Mouse (Mus musculus) embryo, embryonic 11.5 days (tissue): Measurements from ENCODE around the gene Nup214.
"Not testable (repeated sequence)": the region's sequence is repeated elsewhere in the genome, so short reads cannot be mapped to it uniquely, and the experiment has no call there.

ENCODE experiments used
- DNase-seq: peaks from one replicate; pipeline ENCODE4 v3.0.0-alpha.2; 2012; ENCODE audit warnings: low read depth, low spot score

The Nup214 gene

DNA sequence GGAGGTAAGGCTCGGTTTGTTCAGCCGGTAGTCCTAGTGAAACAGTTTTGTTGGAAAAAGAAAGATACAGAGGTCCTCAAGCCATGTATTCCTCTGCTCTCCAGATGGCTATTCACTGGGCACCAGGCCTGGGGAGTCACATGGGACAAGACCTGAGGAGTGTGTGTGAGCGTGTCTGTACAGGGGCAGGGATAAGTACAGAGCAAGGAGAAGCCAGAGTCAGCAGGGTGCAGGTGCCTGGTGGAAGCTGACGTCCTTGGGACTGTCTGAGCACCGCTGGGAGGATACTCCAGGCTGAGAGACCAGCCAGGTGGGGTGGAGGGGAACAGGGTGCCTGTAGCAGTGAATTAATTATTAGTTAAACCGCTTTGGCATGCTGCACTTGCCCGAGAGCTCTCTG is 10.7 kb upstream of the Nup214 start:
- DNase-seq = no peak

DNA sequence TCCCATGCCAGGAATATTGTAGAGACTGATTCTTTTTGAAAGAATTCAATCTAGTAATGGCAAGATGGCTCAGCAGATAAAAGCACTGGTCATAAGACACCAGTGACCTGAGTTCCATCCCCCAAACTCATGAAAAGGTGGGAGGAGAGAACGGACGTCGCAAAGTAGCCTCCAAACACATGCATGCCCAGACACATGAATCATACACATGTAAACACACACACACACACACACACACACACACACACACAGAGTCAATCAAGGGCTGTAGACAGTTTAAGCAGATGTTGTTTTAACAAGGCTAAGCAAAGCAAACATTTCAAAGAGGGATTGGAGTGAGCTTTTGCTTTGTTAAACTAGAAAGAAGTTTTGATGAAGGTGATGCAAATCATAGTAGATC is 10.0 kb upstream of the Nup214 start:
- no peak for DNase-seq

DNA sequence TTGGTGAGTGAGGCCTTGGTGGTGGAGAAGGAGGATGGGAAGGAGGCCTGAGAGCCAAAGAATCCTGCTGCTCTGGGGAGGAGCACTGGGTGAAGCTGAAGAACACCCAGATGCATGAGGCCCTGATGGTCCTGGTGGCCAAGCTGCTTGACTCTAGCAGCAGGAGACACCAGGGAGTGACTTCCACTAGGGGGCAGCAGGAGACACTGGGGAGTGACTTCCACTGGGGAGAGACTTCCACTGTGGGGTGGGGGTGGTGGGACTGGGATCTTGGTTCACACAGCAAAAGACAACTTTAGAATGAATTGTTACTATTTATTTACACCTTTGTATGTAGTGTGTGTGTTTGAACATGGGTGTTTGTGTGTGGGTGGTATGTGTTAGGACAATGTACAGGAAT is 9.1 kb upstream of the Nup214 start:
- DNase-seq = no peak

DNA sequence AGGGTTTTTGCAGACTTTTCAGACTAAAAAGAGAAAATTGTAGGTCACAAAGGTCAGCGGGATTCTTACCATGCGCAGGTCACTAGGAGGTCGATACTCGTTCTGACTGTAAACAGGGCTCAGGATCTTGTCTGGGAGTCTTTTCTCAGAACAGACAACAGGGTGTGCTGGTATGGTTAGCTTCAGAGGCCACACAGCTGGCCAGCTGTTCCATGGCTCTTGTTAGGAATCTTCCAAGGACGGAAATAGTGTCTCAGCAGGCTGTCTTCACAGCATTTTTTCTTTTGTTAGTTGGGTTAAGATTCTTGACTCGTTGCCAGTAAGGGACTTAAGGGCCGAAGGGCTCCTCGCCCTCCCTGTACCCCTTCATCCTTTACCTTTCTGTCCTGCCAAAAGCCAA is 7.4 kb upstream of the Nup214 start:
- no peak for DNase-seq

DNA sequence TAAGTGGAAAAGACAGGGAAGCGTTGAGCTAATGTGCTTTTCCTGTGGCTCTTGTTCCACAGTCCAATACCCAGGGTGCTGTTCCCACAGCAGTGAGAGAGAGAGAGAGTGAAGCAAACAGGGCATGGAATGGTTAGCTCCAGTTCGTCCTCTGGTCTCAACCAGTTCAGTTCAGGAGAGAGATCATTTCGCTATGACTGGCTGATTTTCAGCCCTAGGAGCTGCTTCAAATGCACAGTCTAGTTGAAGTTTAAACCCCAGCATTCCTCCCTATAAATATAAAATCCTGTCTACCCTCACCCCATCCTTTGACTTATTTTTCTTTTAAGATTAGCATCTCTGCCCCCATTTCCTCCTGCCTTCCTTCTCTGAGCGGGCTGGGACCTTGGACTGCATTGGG is 1.6 kb upstream of the Nup214 start:
- no peak for DNase-seq

DNA sequence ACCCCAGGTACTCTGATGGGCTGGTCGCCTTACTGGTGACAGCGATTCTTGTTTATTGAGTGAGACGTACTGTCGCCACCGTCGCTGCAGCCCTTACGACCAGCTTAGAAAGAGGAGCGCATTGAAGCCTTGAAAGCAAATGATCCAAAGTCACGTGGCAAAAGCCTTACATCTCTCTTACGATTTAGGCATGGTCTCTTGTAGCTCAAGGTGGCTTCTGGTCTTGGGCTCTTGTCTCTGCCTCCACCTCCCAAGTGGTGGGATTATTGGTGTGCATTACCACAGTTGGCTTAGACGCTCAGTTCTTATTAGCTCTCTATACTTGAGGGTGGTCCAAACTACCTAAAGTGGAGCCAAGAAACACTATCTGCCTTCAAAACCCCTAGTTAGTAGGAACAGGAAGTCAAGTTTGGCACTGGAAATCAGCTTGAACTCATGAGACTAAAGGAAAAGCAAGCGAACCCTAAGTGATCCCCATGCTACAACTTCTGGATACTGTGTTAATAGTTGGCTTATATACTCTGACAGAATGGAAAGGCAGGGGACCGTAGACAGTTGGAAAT is 654 bp downstream of the Nup214 start:
- DNase-seq = no peak

DNA sequence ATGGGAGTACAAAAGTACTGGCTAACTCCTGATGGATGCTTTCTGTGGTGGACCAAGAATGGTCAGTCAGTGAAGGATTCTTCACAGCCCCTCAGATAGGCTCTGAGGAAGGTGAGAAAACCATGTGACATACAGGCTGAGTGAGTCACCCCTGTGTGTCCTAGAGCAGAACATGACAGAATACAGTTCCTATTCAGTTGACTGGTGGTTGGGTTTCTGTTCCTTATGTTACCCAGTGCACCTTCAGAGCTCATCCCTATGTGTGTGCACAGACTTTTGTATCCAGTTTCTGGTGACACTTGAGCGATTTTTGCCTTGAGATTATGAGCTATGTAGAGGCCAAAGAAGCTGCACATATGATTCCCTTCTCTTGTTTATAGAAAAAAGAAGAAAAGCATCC is 13.5 kb downstream of the Nup214 start:
- DNase-seq = no peak

DNA sequence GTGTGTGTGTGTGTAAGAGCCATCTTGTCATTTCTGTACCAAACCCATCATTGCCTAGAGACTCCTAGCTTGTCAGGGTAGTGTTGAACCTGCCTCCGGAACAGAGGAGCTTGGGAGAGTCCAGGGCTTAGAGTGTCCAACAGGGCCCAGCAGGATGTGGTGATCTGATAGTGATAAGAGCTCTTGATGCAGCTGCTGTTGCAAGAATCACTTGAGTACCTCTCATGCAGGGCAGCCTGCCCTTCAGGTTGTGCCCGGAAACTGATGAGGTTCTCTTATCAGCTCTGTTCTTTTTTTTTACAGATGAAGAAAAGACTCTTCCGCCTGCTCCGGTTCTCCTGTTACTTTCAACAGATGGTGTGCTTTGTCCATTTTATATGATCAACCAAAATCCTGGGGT is 16.7 kb downstream of the Nup214 start:
- no peak for DNase-seq

DNA sequence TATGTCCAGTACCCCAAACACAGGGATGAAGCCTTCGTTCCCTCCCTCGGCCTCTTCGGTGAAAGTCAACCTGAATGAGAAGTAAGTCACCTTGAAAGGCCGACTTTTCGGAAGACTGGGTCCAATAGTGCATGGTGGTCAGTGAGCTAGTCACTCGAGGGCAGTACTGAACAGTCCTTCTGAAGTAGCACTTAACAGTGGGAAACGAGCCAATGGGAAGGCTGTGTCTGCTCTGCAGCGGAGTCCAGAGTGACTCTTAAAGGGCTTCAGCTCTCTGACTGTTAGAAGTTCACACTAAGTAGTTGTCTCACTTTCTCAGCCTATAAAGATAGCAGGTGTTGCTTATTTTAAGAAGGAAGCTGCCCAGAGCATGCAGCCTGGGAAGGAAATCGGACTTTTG is 20.7 kb downstream of the Nup214 start:
- DNase-seq = no peak

DNA sequence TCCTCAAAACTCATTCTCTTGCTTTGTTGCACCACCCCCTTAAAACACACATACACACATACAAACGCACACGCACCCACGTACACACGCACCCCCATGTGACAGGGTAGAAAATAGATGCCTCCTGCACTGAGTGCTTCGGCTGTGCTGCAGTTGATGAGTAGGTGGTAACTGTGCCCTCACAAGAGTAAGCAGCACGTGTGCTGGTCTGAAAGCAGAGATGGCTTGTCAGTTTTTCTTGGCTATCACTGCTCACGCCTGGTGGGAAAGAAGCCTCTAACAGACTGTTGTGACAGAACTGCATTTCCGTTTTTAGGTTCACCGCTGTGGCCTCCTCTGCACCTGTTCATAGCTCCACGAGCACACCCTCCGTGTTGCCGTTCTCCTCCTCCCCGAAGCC is 21.8 kb downstream of the Nup214 start:
- no peak for DNase-seq

DNA sequence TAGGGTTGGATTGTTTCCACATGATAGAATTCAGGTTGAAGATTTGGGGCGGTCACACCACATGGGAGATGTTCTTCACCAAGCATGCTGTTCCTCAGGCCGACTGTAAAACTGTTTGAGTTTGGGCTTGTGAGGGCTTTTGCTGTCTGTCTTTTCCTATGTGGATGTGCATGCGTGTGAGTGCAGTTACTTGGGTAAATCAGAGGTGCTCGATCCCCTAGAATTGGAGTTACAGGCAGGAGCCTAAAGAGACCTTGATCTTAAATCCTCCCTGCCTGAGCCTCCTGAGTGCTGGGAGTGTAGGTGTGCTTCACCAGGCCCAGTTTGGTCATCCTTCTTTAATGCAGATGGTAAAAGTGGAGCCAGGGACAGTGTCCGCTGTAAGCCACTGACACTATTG is 23.3 kb downstream of the Nup214 start:
- no peak for DNase-seq

DNA sequence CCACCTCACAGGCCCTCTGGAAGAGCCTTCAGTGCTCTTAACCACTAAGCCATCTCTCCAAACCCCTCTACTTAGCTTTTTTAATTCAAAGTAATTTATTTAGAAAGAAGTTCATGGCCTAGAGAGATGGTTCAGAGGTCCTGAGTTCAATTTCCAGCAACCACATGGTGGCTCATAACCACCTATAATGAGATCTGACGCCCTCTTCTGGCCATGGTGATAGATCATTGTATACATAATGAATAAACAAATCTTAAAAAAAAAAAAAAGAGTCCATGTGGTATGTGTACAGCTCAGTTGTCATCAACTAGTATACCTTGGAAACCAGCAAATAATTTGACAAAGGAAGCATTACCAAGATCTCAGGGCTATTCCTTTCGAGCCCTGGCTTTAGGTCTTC is 24.2 kb downstream of the Nup214 start:
- DNase-seq = no peak

DNA sequence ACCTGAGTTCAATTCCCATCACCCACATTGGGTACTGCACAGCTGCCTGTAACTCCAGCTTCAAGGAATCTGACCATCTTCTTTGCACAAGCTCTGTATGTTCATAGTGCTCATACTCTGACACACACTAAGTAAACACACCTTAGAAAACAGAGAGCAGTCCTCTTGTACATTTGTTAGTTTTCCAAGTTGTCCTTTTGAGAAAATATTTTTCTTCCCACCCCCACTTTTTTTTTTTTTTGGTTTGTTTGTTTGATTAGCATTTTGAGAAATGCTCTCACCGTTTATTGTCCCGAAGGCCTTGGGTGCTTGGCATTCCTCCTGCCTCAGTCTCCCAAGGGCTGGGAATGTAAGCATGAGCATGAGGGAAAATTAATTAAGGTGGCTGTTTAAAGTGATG is 34.1 kb downstream of the Nup214 start:
- DNase-seq = no peak

DNA sequence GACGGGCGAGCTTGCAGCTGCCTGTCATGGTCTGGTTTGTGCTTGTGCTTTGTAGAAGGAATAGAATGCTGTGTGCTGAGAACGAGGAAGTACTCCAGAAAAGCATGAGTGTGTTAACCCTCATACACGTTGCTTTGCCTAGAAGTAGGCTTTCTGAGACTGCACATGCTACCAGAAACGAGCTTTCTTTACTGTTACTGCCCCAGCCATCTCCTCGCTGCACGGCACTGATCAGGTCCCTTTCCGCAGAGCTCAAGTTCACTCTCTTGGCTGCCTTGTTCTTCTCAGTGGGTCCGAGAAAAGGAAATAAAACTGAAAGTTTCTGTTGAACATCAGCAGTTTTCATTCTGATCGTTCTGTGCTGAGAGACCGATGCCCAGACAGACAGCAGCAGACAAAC is 34.5 kb downstream of the Nup214 start:
- DNase-seq = no peak

DNA sequence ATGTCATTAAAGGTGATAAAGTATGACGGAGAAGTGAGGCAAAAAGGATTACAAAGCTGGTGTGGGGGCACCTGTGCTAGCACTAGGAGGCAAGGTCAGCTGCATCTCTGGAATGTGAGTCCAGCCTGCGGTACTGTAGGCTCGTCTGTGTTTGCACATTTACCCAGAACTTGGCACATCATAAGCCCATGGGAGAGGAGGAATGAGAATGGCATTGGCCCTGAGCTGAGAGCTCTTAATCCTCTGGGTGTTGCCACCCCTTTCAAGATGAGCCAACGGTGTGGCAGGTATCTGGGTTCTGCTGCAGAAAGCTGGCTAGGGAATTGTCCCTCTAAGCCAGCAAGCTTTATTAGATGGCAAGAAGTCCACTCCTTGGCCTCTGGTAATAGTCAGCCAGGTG is 45.5 kb downstream of the Nup214 start:
- no peak for DNase-seq

DNA sequence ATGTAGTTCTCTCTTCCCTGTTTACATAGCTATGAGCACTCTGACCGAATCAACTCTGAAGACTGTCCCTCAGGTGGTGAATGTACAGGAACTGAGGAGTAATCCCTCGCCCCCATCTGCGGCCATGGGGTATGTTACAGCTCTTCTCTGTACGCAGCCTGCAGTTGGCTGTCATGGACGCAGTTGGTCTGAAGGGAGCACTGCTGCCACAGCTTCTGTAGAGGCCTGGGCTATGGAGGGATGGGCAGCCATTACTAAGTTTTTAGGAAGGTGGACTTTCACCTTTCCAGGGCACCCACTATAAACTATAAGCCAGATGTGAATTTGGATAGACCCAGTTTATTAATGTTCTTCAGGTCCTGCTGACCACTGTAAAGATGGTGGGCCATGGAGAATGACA is 46.0 kb downstream of the Nup214 start:
- no peak for DNase-seq

DNA sequence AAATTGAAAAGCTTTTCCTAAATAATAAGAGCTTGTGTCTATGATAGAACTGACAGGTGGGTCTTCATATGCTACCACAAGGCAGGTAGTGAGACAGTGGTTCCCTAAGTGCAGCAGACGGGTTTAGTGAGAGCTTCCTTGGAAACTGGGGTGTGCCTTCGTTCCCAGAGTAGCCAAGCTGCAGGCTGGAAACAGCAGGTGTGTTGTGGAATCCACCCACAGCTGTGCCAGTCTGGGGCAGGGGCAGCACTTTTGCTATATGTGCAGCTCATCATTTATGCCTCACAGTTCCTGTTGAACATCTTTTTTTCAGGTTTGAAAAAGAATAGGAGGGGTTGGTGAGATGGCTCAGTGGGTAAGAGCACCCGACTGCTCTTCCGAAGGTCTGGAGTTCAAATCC is 50.1 kb downstream of the Nup214 start:
- no peak for DNase-seq

DNA sequence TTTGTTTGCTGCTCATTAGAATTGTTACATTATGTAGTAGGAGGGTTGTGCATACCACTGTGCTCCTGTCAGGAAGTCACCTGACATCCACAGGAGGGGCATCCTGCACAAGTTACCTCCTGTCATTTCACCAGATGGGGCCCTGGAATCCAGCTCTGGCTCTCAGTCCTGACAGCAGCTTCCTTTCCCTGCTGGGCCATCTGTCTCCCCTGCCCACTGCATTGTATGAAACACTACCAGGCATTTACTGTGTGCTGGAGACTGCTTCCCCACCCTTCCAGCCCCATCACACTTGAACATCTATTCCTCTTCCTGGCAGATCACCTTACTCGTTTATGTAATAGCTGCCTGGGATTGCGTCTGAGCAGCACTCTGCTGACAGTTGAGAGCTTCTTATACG is 55.4 kb downstream of the Nup214 start:
- no peak for DNase-seq

DNA sequence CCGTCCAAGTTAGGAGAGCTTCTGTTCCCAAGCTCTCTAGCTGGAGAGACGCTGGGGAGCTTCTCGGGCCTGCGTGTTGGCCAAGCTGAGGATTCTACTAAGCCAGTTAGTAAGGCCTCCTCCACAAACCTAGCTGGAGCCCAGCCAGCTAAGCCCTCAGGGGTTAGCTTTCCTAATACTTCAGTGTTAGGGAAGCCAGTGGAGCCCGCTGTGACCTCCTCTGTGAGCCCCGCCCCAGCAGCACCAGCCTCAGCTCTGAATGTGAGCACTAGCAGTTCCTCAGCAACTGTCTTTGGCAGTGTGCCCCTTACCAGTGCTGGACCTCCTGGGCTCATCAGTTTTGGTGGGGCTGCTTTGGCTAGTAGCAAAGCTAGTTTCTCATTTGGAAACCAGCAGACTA is 59.2 kb downstream of the Nup214 start:
- DNase-seq = no peak

DNA sequence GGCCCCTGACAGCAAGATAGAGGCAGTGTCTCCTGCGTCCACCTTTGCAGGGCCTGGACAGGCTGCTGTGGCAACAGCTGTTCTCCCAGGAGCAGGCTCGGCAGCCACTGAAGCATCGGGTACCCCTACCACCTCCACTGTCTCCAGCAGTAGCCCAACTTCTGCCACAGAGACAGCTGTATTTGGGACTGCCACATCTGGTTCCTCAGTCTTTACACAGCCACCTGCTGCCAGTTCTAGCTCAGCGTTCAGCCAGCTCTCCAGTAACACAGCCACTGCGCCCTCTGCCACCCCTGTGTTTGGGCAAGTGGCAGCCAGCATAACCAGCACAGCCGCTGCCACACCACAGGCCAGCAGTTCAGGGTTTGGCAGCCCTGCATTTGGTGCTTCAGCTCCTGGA is 60.0 kb downstream of the Nup214 start:
- no peak for DNase-seq

DNA sequence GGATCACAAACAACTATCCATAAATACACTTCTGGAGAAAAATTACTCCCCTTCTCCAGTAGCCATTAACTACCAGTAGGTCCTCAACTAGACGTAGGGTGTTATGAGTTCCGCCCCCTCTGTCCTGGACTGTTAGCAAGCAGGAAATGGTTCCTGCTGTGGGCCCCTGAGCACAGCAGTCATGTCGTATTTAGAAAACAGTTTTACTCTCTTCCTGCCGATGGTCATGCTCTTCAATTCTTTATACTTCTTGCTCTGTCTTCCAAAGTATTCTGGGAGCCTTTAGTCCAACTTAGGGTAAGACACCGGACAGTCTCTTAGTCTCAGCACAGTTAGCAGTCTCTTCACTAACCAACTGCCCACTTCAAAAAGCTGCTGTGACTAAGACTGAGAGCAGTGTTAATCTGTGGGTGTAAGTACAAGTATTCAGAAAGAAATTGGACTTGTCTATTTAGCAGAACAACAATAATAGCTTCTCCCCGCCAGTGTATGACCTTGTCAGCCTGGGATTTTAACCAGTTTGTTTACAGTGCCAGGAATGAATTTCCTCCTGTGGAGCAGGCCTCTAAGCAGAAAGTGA is 63.1 kb downstream of the Nup214 start:
- no peak for DNase-seq

DNA sequence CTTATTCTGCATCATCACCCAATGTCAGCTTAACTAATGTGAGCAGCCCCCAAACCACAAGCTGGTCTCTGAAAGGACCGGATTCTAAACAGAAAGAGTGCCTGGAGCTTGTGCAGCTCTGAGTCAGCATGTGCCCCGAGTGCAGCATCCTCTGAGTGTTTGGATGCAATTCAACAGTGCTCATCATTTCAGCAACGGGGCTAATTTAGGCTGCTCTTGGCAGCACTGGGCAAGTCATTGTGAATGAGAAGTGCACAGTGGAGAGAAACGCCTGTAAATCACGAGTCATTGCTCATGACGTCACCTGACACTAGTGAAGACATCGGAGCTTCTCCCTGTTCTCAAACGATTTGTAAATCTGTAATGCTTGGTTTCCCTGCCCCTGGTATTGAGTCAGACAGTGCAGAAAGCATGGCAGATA is 64.4 kb downstream of the Nup214 start:
- no peak for DNase-seq

DNA sequence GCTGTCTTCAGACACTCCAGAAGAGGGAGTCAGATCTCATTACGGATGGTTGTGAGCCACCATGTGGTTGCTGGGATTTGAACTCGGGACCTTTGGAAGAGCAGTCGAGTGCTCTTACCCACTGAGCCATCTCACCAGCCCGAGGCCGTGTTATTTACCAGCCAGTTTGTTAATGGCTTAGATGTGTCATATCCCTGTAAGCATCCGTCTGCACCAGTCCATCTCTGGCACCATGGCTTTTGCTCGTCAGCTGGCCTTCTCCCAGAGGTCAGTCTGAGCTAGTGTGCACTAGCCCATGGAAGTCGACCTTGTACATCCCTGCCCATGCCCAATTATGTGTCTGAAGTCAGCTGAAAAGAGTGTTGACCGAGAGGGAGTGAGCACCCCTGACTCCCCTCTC is 66.4 kb downstream of the Nup214 start:
- not testable (repeated sequence) for DNase-seq

DNA sequence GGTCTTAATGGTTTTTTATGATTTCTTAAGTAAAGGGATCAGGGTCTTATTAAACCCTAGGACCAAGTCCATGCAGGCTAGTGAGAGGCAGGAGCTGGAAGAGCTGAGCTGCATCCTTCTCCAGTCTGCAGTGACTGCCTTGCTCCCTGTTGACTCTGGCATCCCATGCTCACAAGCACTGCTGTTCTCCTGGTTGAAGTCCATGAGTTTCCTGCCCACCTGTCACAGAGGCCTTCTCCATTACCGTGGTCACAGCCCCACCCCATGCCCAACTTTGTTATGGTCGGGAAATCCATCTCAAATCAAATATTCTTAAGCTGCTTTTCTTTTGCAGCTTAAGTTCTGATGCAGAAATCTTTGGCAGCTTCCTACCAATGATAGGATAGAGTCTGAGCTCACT is 66.9 kb downstream of the Nup214 start:
- no peak for DNase-seq
